Comparison of ENCODE assay signal across 21 mouse cellular contexts in the genomic region with DNA sequence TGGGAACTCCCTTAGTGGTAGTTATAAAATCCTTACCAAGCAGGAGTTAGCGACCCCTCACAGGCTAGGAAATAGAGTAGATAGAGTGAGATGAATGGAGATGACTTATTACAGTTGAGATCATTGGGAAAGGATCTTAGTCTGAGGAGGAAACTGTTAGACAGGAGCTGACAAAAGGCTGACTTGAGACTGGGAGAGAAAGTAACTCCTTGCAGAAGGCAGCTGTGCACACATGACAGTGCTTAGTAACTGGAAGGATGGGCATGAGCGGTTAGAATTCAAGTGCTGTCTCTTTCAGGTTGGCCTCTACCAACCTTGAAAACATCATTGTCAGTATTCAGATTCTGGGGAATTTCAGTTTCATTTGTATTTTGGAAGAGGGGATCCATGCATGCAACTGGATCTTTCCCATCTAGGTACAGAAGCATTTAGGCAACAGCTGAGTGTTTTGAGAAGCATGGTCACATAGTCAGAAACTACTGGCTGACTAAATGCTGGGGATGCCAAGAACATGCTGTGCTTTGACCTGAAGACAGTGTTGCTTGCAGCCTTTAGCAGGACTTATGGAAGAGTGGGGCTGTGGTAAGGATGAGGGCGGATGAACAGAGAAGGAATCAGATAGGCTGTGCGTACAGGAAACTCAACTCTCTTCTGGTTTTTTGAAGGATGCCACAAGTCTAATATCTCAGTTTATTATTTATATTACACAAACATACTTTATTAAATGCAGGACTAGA. TPM values are rescaled to one million over a fixed set of nuclear protein-coding genes. Genes with fewer than 3 reads are reported as not detected.
DNase-seq lines count a peak whose midpoint lies in the region; ATAC-seq and TF ChIP-seq lines count a peak whose summit lies in the region.
"Had no signal": no experiment of that assay in that cellular context is flagged by ENCODE, and none has a peak within 500 bp of the region (broad histone marks: within the 10 kb centered on the region; RNA-seq: fewer than 3 reads in every experiment).

No protein-coding gene starts in this region.

- TF ChIP-seq CTCF in kidney, postnatal 0 days (IDR thresholded peaks at IDR 0.05; ENCODE audit: low read depth) = no peak

- no peaks in the 10 kb centered on the region for H3K9me3 ChIP-seq in kidney, postnatal 0 days (replicated peaks; ENCODE audit: low read length)
- H3K9me3 ChIP-seq: forebrain, embryonic 12.5 days; heart, embryonic 13.5 days; limb, embryonic 12.5 days had no signal

- H3K27me3 ChIP-seq in kidney, postnatal 0 days (ENCODE audit: insufficient read depth, low read length) = no peaks in the 10 kb centered on the region
- H3K27me3 ChIP-seq: CH12.LX; forebrain, embryonic 12.5 days; heart, embryonic 13.5 days; limb, embryonic 12.5 days had no signal

- no peak overlapping the region for H3K27ac ChIP-seq in kidney, postnatal 0 days
- H3K27ac ChIP-seq: forebrain, embryonic 12.5 days; heart, embryonic 13.5 days; hindbrain, embryonic 14.5 days; limb, embryonic 12.5 days; liver, embryonic 14.5 days had no signal

- H3K9ac ChIP-seq in kidney, postnatal 0 days (ENCODE audit: low read depth, low read length) = no peak overlapping the region
- H3K9ac ChIP-seq: forebrain, embryonic 12.5 days; heart, embryonic 13.5 days; hindbrain, embryonic 14.5 days; limb, embryonic 12.5 days; liver, embryonic 14.5 days had no signal

- H3K4me2 ChIP-seq in kidney, postnatal 0 days (ENCODE audit: low read length) = no peak overlapping the region
- H3K4me2 ChIP-seq: forebrain, embryonic 12.5 days; heart, embryonic 13.5 days; hindbrain, embryonic 14.5 days; limb, embryonic 12.5 days had no signal

- peak; percentile 61 for DNase-seq in gastrocnemius, adult 18-20 months (ENCODE audit: low spot score)
- no peak for DNase-seq in gastrocnemius, postnatal 10 days
- peak; percentile 8 for DNase-seq in kidney, postnatal 0 days (ENCODE audit: low spot score)
- DNase-seq in kidney, adult 11 months = no peak
- DNase-seq in urinary bladder, postnatal 14 days (ENCODE audit: low spot score) = peak; percentile 11
- DNase-seq in urinary bladder, postnatal 10 days (ENCODE audit: low spot score) = no peak
- DNase-seq in testis, postnatal 14 days (ENCODE audit: low spot score) = peak; percentile 25
- no peak for DNase-seq in layer of hippocampus, adult 18-20 months (ENCODE audit: low spot score in 2 of 2)
- DNase-seq: cerebellum, adult 9-11 months; gastrocnemius, postnatal 25 days; midbrain, embryonic 14.5 days; right cerebral cortex, postnatal 14 days had no signal

- no peak for ATAC-seq in kidney, postnatal 0 days (replicated peaks; ENCODE audit: low FRiP score, low read depth)
- ATAC-seq: intestine, embryonic 16.5 days had no signal

- WGBS in kidney, postnatal 0 days = 85% methylated on average over 4 of the region's 4 CpGs

- H3K4me3 ChIP-seq in kidney, postnatal 0 days (replicated peaks; ENCODE audit: low read depth, low read length) = no peak overlapping the region
- H3K4me3 ChIP-seq: forebrain, embryonic 12.5 days; heart, embryonic 13.5 days; limb, embryonic 12.5 days; myocyte had no signal

- H3K4me1 ChIP-seq in kidney, postnatal 0 days (replicated peaks; ENCODE audit: insufficient read depth, low read length) = no peaks in the 10 kb centered on the region
- H3K4me1 ChIP-seq: forebrain, embryonic 12.5 days; limb, embryonic 12.5 days had no signal

- H3K36me3 ChIP-seq in kidney, postnatal 0 days (ENCODE audit: insufficient read depth, low read length) = 0 out of 2 replicates have a peak, but pooled peaks cover 12% of the 10 kb centered on the region

RNA-seq across cellular contexts. Expression of a gene that starts 46.2 kb away (rescaled TPM):
- total RNA-seq in gastrocnemius, adult 18-20 months (2021) = 1 to 10 TPM in 1 of 2 experiments, under 1 TPM in 1; 0.64 to 1.5 TPM
- total RNA-seq in gastrocnemius, postnatal 10 days (2021) = 1 to 10 TPM; 2.2 to 4.8 TPM
- polyA plus RNA-seq in kidney, postnatal 0 days (2015; fragmentation: Nextera tagmentation; extraction: Ambion mirVana) = 1.2 and 1.5 TPM in 2 replicates
- total RNA-seq in layer of hippocampus, adult 18-20 months (2021) = under 1 TPM; 0.13 to 0.17 TPM
- total RNA-seq: CH12.LX; megakaryocyte, adult 5-6 weeks had no signal

RNA-seq across cellular contexts. Expression of a gene that starts 47.9 kb away (rescaled TPM):
- total RNA-seq in gastrocnemius, adult 18-20 months (2021) = 10 to 100 TPM; 12.1 to 12.3 TPM
- total RNA-seq in gastrocnemius, postnatal 10 days (2021) = 10 to 100 TPM; 12.3 to 13.7 TPM
- polyA plus RNA-seq in kidney, postnatal 0 days (2015; fragmentation: Nextera tagmentation; extraction: Ambion mirVana) = 20.1 and 21.2 TPM in 2 replicates
- 10 to 100 TPM; 26.4 to 29.5 TPM for total RNA-seq in layer of hippocampus, adult 18-20 months (2021)

Comparison
In these comparisons a context has a peak if more than half of its experiments do, and no peak if none do; other contexts are left out.
1. DNase-seq: peak in gastrocnemius, adult 18-20 months (single experiment), kidney, postnatal 0 days (single experiment), urinary bladder, postnatal 14 days (single experiment) and testis, postnatal 14 days (single experiment); none in gastrocnemius, postnatal 10 days (single experiment), kidney, adult 11 months (single experiment), urinary bladder, postnatal 10 days (single experiment) and layer of hippocampus, adult 18-20 months (0 of 2).